In genomic region chr11:12034371-12034770, GRCm38 (mm10) we compare ENCODE assay signal across 9 mouse cellular contexts. TPM values are rescaled to one million over a fixed set of nuclear protein-coding genes. Genes with fewer than 3 reads are reported as not detected.
DNase-seq lines count a peak whose midpoint lies in the region; ATAC-seq and TF ChIP-seq lines count a peak whose summit lies in the region.
"Had no signal": no experiment of that assay in that cellular context is flagged by ENCODE, and none has a peak within 500 bp of the region (broad histone marks: within the 10 kb centered on the region; RNA-seq: fewer than 3 reads in every experiment).

No protein-coding gene starts in this region.

- peaks cover 4% of the 10 kb centered on the region; the same call in 1 of the 2 replicates for H3K9me3 ChIP-seq in midbrain, embryonic 10.5 days (replicated peaks)
- H3K9me3 ChIP-seq in midbrain, embryonic 16.5 days (replicated peaks; ENCODE audit: control insufficient read depth, low read length, poor library complexity, severe bottlenecking): no peaks in the 10 kb centered on the region
- H3K9me3 ChIP-seq in liver, embryonic 12.5 days (replicated peaks): no peaks in the 10 kb centered on the region
- no peaks in the 10 kb centered on the region for H3K9me3 ChIP-seq in stomach, postnatal 0 days (ENCODE audit: control insufficient read depth, low read length)

- peak; percentile 11 for DNase-seq in adrenal gland, postnatal 10 days
- no peak for DNase-seq in adrenal gland, postnatal 14 days
- DNase-seq in midbrain, embryonic 10.5 days (ENCODE audit: low spot score): peak; percentile 46
- no peak for DNase-seq in stomach, postnatal 0 days (ENCODE audit: low spot score)
- DNase-seq in gastrocnemius, postnatal 10 days: no peak
- no peak for DNase-seq in lung, adult 2 months
- DNase-seq: right cerebral cortex, postnatal 25 days had no signal

- TF ChIP-seq POLR2A in lung, adult 2 months (IDR thresholded peaks at IDR 0.05; ENCODE audit: borderline replicate concordance, extremely low read depth, low read depth, low read length): no peak

- H3K4me2 ChIP-seq in midbrain, embryonic 16.5 days (ENCODE audit: low read length): no peak overlapping the region
- H3K4me2 ChIP-seq in liver, embryonic 12.5 days: peak overlapping the region; percentile 75
- peak overlapping the region; percentile 59 for H3K4me2 ChIP-seq in stomach, postnatal 0 days (replicated peaks; ENCODE audit: low read depth)

- no peak for ATAC-seq in midbrain, embryonic 16.5 days
- no peak for ATAC-seq in liver, embryonic 12.5 days
- no peak for ATAC-seq in stomach, postnatal 0 days (ENCODE audit: low FRiP score, low TSS enrichment)

- TF ChIP-seq EP300 in stomach, postnatal 0 days (optimal IDR thresholded peaks at IDR 0.05): no peak

- H3K9ac ChIP-seq in midbrain, embryonic 16.5 days (ENCODE audit: low read depth, low read length): no peak overlapping the region
- peak overlapping the region; percentile 82; the same call in 1 of the 2 replicates for H3K9ac ChIP-seq in liver, embryonic 12.5 days
- no peak overlapping the region for H3K9ac ChIP-seq in stomach, postnatal 0 days (ENCODE audit: low read length)

- H3K27ac ChIP-seq in midbrain, embryonic 10.5 days (replicated peaks): peak overlapping the region; percentile 97
- no peak overlapping the region for H3K27ac ChIP-seq in midbrain, embryonic 16.5 days (ENCODE audit: low read length)
- H3K27ac ChIP-seq in liver, embryonic 12.5 days: peak overlapping the region; percentile 36; the same call in 1 of the 2 replicates
- no peak overlapping the region for H3K27ac ChIP-seq in stomach, postnatal 0 days (replicated peaks)

- peaks cover 100% of the 10 kb centered on the region for H3K27me3 ChIP-seq in midbrain, embryonic 10.5 days (ENCODE audit: low read depth, poor library complexity, severe bottlenecking)
- H3K27me3 ChIP-seq in midbrain, embryonic 16.5 days (ENCODE audit: control insufficient read depth, insufficient read depth, low read depth, low read length): peaks cover 56% of the 10 kb centered on the region
- peaks cover 81% of the 10 kb centered on the region for H3K27me3 ChIP-seq in liver, embryonic 12.5 days (replicated peaks)
- H3K27me3 ChIP-seq in stomach, postnatal 0 days (ENCODE audit: control insufficient read depth, insufficient read depth, low read length): peaks cover 4% of the 10 kb centered on the region; the same call in 1 of the 2 replicates

- peaks cover 28% of the 10 kb centered on the region for H3K4me1 ChIP-seq in midbrain, embryonic 10.5 days
- H3K4me1 ChIP-seq in midbrain, embryonic 16.5 days (ENCODE audit: control insufficient read depth, insufficient read depth, low read length): peaks cover 7% of the 10 kb centered on the region
- peaks cover 36% of the 10 kb centered on the region for H3K4me1 ChIP-seq in liver, embryonic 12.5 days
- no peaks in the 10 kb centered on the region for H3K4me1 ChIP-seq in stomach, postnatal 0 days (replicated peaks; ENCODE audit: control insufficient read depth, insufficient read depth)
- H3K4me1 ChIP-seq in lung, adult 2 months (ENCODE audit: control insufficient read depth, insufficient read depth, low read length): no peaks in the 10 kb centered on the region

- H3K4me3 ChIP-seq in midbrain, embryonic 10.5 days: peak overlapping the region; percentile 75
- H3K4me3 ChIP-seq in midbrain, embryonic 16.5 days (ENCODE audit: low read depth, low read length): no peak overlapping the region
- H3K4me3 ChIP-seq in liver, embryonic 12.5 days: peak overlapping the region; percentile 73
- peak overlapping the region; percentile 61 for H3K4me3 ChIP-seq in stomach, postnatal 0 days (ENCODE audit: low read depth, low read length)
- H3K4me3 ChIP-seq in lung, adult 2 months (replicated peaks; ENCODE audit: extremely low read depth, low read depth, low read length): no peak overlapping the region

- no peak for TF ChIP-seq CTCF in stomach, postnatal 0 days (IDR thresholded peaks at IDR 0.05; ENCODE audit: low read depth)
- TF ChIP-seq CTCF in lung, adult 2 months (IDR thresholded peaks at IDR 0.05; ENCODE audit: insufficient read depth, low read length): no peak

- 32% methylated on average over 5 of the region's 5 CpGs for WGBS in midbrain, embryonic 10.5 days
- WGBS in midbrain, embryonic 16.5 days: 33% methylated on average over 5 of the region's 5 CpGs
- 59% methylated on average over 5 of the region's 5 CpGs for WGBS in liver, embryonic 12.5 days (ENCODE audit: insufficient replicate concordance)
- WGBS in stomach, postnatal 0 days: 38% methylated on average over 5 of the region's 5 CpGs
- WGBS in lung, adult 2 months: 52% methylated on average over 5 of the region's 5 CpGs

- H3K36me3 ChIP-seq in midbrain, embryonic 10.5 days: peaks cover 32% of the 10 kb centered on the region
- no peaks in the 10 kb centered on the region for H3K36me3 ChIP-seq in midbrain, embryonic 16.5 days (ENCODE audit: control insufficient read depth, insufficient read depth, low read length)
- peaks cover 6% of the 10 kb centered on the region for H3K36me3 ChIP-seq in liver, embryonic 12.5 days
- H3K36me3 ChIP-seq in stomach, postnatal 0 days (ENCODE audit: control insufficient read depth, insufficient read depth, low read length): no peaks in the 10 kb centered on the region

RNA-seq across cellular contexts. Expression of gene Grb10, which starts 4.1 kb away (rescaled TPM):
- 100 to 1,000 TPM; 185 to 186 TPM for total RNA-seq in adrenal gland, postnatal 10 days (2021)
- total RNA-seq in adrenal gland, postnatal 14 days (2021): 149 and 158 TPM in 2 replicates
- polyA plus RNA-seq in midbrain, embryonic 10.5 days (2016; fragmentation: Nextera tagmentation; extraction: Ambion mirVana): 441 and 449 TPM in 2 replicates
- 74.6 and 92.9 TPM in 2 replicates for polyA plus RNA-seq in midbrain, embryonic 16.5 days (2015; fragmentation: Nextera tagmentation; extraction: Ambion mirVana)
- 206 and 211 TPM in 2 replicates for polyA plus RNA-seq in liver, embryonic 12.5 days (2016; fragmentation: Nextera tagmentation; extraction: Ambion mirVana)
- polyA plus RNA-seq in stomach, postnatal 0 days (2015; fragmentation: Nextera tagmentation; extraction: Ambion mirVana): 57.3 and 64.7 TPM in 2 replicates
- total RNA-seq in gastrocnemius, postnatal 10 days (2021): 100 to 1,000 TPM; 410 to 422 TPM
- polyA plus RNA-seq in lung, adult 2 months (2012; rRNA removed): 23.7 and 27.4 TPM in 2 replicates

Comparison
In these comparisons a context has a peak if more than half of its experiments do, and no peak if none do; other contexts are left out.
1. DNase-seq: peak in adrenal gland, postnatal 10 days (single experiment) and midbrain, embryonic 10.5 days (single experiment); none in adrenal gland, postnatal 14 days (single experiment), stomach, postnatal 0 days (single experiment), gastrocnemius, postnatal 10 days (single experiment) and lung, adult 2 months (single experiment).
2. H3K27ac ChIP-seq: peak in midbrain, embryonic 10.5 days (single experiment) and liver, embryonic 12.5 days (single experiment); none in midbrain, embryonic 16.5 days (single experiment) and stomach, postnatal 0 days (single experiment).
3. H3K4me3 ChIP-seq: peak in midbrain, embryonic 10.5 days (single experiment), liver, embryonic 12.5 days (single experiment) and stomach, postnatal 0 days (single experiment); none in midbrain, embryonic 16.5 days (single experiment) and lung, adult 2 months (single experiment).